ENCODE assay signal across 18 mouse cellular contexts in the genomic region with DNA sequence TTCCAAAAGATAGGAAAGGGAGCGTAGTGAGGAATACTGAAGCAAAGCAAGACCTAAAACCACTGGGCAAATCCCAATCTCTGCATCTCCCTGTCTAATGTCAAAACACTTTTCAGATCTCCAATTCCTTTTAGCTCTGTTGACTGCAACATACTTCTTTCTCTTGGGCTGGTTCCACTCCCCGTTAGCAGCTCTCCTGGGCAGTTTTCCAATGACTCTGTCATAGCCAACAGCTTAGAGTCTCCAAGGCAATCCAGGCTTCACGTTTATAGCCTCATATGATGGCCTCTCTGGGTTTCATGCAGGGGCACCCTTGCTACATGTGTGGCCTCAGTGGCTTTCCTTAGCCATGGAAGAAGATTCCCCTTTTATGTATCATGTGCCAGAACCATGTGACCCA. TPM values are rescaled to one million over a fixed set of nuclear protein-coding genes. Genes with fewer than 3 reads are reported as not detected.
DNase-seq lines count a peak whose midpoint lies in the region; ATAC-seq and TF ChIP-seq lines count a peak whose summit lies in the region.
"Had no signal": no experiment of that assay in that cellular context is flagged by ENCODE, and none has a peak within 500 bp of the region (broad histone marks: within the 10 kb centered on the region; RNA-seq: fewer than 3 reads in every experiment).

No protein-coding gene starts in this region.

- no peak overlapping the region for H3K4me2 ChIP-seq in forebrain, postnatal 0 days (ENCODE audit: low read depth)
- H3K4me2 ChIP-seq in forebrain, embryonic 16.5 days (ENCODE audit: low read length), result no peak overlapping the region
- H3K4me2 ChIP-seq: heart, embryonic 15.5 days; kidney, embryonic 15.5 days; limb, embryonic 13.5 days; stomach, embryonic 15.5 days had no signal

- no peak overlapping the region for H3K9ac ChIP-seq in forebrain, postnatal 0 days
- H3K9ac ChIP-seq in forebrain, embryonic 16.5 days (replicated peaks; ENCODE audit: low read depth, low read length), result no peak overlapping the region
- H3K9ac ChIP-seq: heart, embryonic 15.5 days; kidney, embryonic 15.5 days; limb, embryonic 13.5 days; stomach, embryonic 15.5 days had no signal

- no peaks in the 10 kb centered on the region for H3K4me1 ChIP-seq in forebrain, postnatal 0 days (ENCODE audit: insufficient read depth)
- H3K4me1 ChIP-seq in forebrain, embryonic 16.5 days (replicated peaks; ENCODE audit: control insufficient read depth, insufficient read depth, low read length), result no peaks in the 10 kb centered on the region
- H3K4me1 ChIP-seq: heart, embryonic 15.5 days; kidney, embryonic 15.5 days; limb, embryonic 13.5 days; stomach, embryonic 15.5 days had no signal

- H3K27me3 ChIP-seq in forebrain, postnatal 0 days (ENCODE audit: insufficient read depth, low read length), result no peaks in the 10 kb centered on the region
- no peaks in the 10 kb centered on the region for H3K27me3 ChIP-seq in forebrain, embryonic 16.5 days (replicated peaks; ENCODE audit: control insufficient read depth, insufficient read depth, low read length)
- H3K27me3 ChIP-seq: heart, embryonic 15.5 days; kidney, embryonic 15.5 days; limb, embryonic 13.5 days; stomach, embryonic 15.5 days had no signal

- 41% methylated on average over 3 of the region's 3 CpGs for WGBS in forebrain, postnatal 0 days
- WGBS in forebrain, embryonic 16.5 days, result 48% methylated on average over 3 of the region's 3 CpGs

- H3K9me3 ChIP-seq in forebrain, postnatal 0 days (ENCODE audit: low read length), result no peaks in the 10 kb centered on the region
- no peaks in the 10 kb centered on the region for H3K9me3 ChIP-seq in forebrain, embryonic 16.5 days (ENCODE audit: control insufficient read depth, low read length)
- H3K9me3 ChIP-seq: G1E; heart, embryonic 15.5 days; kidney, embryonic 15.5 days; stomach, embryonic 15.5 days had no signal

- H3K36me3 ChIP-seq in forebrain, postnatal 0 days (ENCODE audit: insufficient read depth), result no peaks in the 10 kb centered on the region
- H3K36me3 ChIP-seq in forebrain, embryonic 16.5 days (ENCODE audit: control insufficient read depth, insufficient read depth), result no peaks in the 10 kb centered on the region
- H3K36me3 ChIP-seq: G1E; heart, embryonic 15.5 days; kidney, embryonic 15.5 days; limb, embryonic 13.5 days; stomach, embryonic 15.5 days had no signal

- no peak overlapping the region for H3K27ac ChIP-seq in forebrain, postnatal 0 days (ENCODE audit: low read depth, low read length)
- H3K27ac ChIP-seq in forebrain, embryonic 16.5 days (ENCODE audit: low read length), result no peak overlapping the region
- H3K27ac ChIP-seq: heart, embryonic 15.5 days; kidney, embryonic 15.5 days; layer of hippocampus, adult 2 months; limb, embryonic 13.5 days; stomach, embryonic 15.5 days had no signal

- H3K4me3 ChIP-seq in forebrain, postnatal 0 days (ENCODE audit: low read depth, low read length), result no peak overlapping the region
- H3K4me3 ChIP-seq in forebrain, embryonic 16.5 days (replicated peaks; ENCODE audit: low read length), result no peak overlapping the region
- H3K4me3 ChIP-seq: erythroblast, embryonic 14.5 days; heart, embryonic 15.5 days; kidney, embryonic 15.5 days; layer of hippocampus, adult 2 months; limb, embryonic 13.5 days; stomach, embryonic 15.5 days had no signal

- DNase-seq in forebrain, postnatal 0 days, result peak; percentile 46
- peak; percentile 5 for DNase-seq in layer of hippocampus, adult 11-12 months (ENCODE audit: low spot score)
- DNase-seq in layer of hippocampus, adult 9-11 months, result no peak
- peak; percentile 16 to 22 for DNase-seq in right cerebral cortex, adult 2 months (ENCODE audit: low spot score in 2 of 2)
- no peak for DNase-seq in right cerebral cortex, postnatal 25 days
- DNase-seq in skeletal muscle tissue, adult 2 months (ENCODE audit: low read depth, low spot score), result peak; percentile 1
- DNase-seq: cerebellum, adult 18-20 months; lung, adult 18-20 months; thymus, postnatal 25 days had no signal

- no peak for ATAC-seq in forebrain, postnatal 0 days
- no peak for ATAC-seq in forebrain, embryonic 16.5 days
- ATAC-seq in activated CD4-positive, CD25-positive, alpha-beta regulatory T cell, adult 4 months, result no peak

- TF ChIP-seq CTCF in forebrain, postnatal 0 days (IDR thresholded peaks at IDR 0.05; ENCODE audit: low read depth), result no peak

RNA-seq across cellular contexts. Expression of a gene that starts 29.6 kb away (rescaled TPM):
- total RNA-seq in forebrain, postnatal 0 days (2014; rRNA removed), result 40.6 and 51.6 TPM in 2 replicates
- polyA plus RNA-seq in forebrain, postnatal 0 days (2015; fragmentation: Nextera tagmentation; extraction: Ambion mirVana), result 13.2 and 15.5 TPM in 2 replicates
- 20.0 and 21.7 TPM in 2 replicates for polyA plus RNA-seq in forebrain, embryonic 16.5 days (2015; fragmentation: Nextera tagmentation; extraction: Ambion mirVana)
- 1 to 10 TPM; 6.6 to 9.4 TPM for polyA plus RNA-seq in activated CD4-positive, CD25-positive, alpha-beta regulatory T cell, adult 4 months (2017; shearing (Covaris generic))

Comparison
In these comparisons a context has a peak if more than half of its experiments do, and no peak if none do; other contexts are left out.
1. DNase-seq: peak in forebrain, postnatal 0 days (single experiment), layer of hippocampus, adult 11-12 months (single experiment), right cerebral cortex, adult 2 months (2 of 2) and skeletal muscle tissue, adult 2 months (single experiment); none in layer of hippocampus, adult 9-11 months (single experiment) and right cerebral cortex, postnatal 25 days (single experiment).